In the genomic region with DNA sequence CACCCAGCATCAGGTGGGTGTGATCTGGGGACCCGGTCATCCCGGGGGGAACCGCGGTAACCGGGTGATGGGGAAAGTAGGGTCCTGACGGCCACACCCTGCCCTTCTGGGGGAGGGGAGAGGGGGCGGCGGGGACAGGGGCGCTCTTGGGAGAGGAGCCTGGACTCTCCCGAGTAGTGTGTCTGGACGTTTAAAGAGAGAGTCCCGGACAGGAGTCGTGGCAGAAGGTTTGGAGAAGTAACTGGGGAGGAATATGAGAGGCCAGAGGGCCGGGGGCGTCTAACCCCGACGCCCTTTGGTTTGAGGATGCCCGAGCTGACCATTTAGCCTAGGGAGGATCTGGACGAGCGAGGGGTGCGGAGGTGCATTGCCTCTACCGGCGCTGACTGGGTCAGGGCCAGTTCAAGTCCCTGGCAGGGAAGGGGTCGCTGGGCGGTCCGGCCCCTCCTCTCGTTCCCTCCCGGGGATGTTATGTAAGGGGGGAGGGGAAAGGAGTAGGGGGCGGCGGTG, we compare ENCODE assay signal across 8 mouse cellular contexts. TPM values are rescaled to one million over a fixed set of nuclear protein-coding genes. Genes with fewer than 3 reads are reported as not detected.
A peak's percentile ranks its signal among the peaks of the same experiment; 100 is the strongest.
DNase-seq lines count a peak whose midpoint lies in the region; ATAC-seq and TF ChIP-seq lines count a peak whose summit lies in the region.

No protein-coding gene starts in this region.

- TF ChIP-seq POLR2A in bone marrow macrophage, adult 2 months (IDR thresholded peaks at IDR 0.05; ENCODE audit: borderline replicate concordance, low read depth, low read length): no peak

- peak overlapping the region; percentile 67 for H3K4me2 ChIP-seq in hindbrain, embryonic 11.5 days (replicated peaks; ENCODE audit: low read depth, low read length)
- peak overlapping the region; percentile 98 for H3K4me2 ChIP-seq in midbrain, embryonic 13.5 days (replicated peaks)

- ATAC-seq in hindbrain, embryonic 11.5 days (ENCODE audit: low FRiP score): peak; percentile 62
- ATAC-seq in midbrain, embryonic 13.5 days: peak; percentile 59
- ATAC-seq in cerebellum, adult (ENCODE audit: insufficient number of reproducible peaks, low FRiP score, low TSS enrichment): no peak
- ATAC-seq in monocyte, adult 5-6 weeks (replicated peaks; ENCODE audit: insufficient number of reproducible peaks, low FRiP score, low TSS enrichment, poor library complexity, severe bottlenecking): no peak

- peak overlapping the region; percentile 97 for H3K27ac ChIP-seq in layer of hippocampus, adult 2 months
- H3K27ac ChIP-seq in bone marrow macrophage, adult 2 months (ENCODE audit: insufficient read depth, low read depth, low read length): peak overlapping the region; percentile 72
- H3K27ac ChIP-seq in hindbrain, embryonic 11.5 days (ENCODE audit: low read depth, low read length): peak overlapping the region; percentile 43
- peak overlapping the region; percentile 69 for H3K27ac ChIP-seq in midbrain, embryonic 13.5 days

- peak overlapping the region; percentile 67 for H3K9ac ChIP-seq in hindbrain, embryonic 11.5 days (ENCODE audit: low read depth, low read length)
- H3K9ac ChIP-seq in midbrain, embryonic 13.5 days (replicated peaks): peak overlapping the region; percentile 81

- H3K9me3 ChIP-seq in hindbrain, embryonic 11.5 days (ENCODE audit: control insufficient read depth, low read length): no peaks in the 10 kb centered on the region
- H3K9me3 ChIP-seq in midbrain, embryonic 13.5 days: no peaks in the 10 kb centered on the region

- no peaks in the 10 kb centered on the region for H3K36me3 ChIP-seq in hindbrain, embryonic 11.5 days (ENCODE audit: control insufficient read depth, insufficient read depth, low read length)
- peaks cover 19% of the 10 kb centered on the region for H3K36me3 ChIP-seq in midbrain, embryonic 13.5 days

- H3K4me3 ChIP-seq in layer of hippocampus, adult 2 months: peak overlapping the region; percentile 81
- H3K4me3 ChIP-seq in bone marrow macrophage, adult 2 months (ENCODE audit: insufficient read depth, low read length): peak overlapping the region; percentile 91
- peak overlapping the region; percentile 68 for H3K4me3 ChIP-seq in hindbrain, embryonic 11.5 days (ENCODE audit: low read depth, low read length)
- peak overlapping the region; percentile 85 for H3K4me3 ChIP-seq in midbrain, embryonic 13.5 days (replicated peaks)

- H3K4me1 ChIP-seq in bone marrow macrophage, adult 2 months (ENCODE audit: control insufficient read depth, insufficient read depth, low read length): peaks cover 43% of the 10 kb centered on the region
- peaks cover 10% of the 10 kb centered on the region for H3K4me1 ChIP-seq in hindbrain, embryonic 11.5 days (replicated peaks; ENCODE audit: control insufficient read depth, insufficient read depth, low read length)
- peaks cover 36% of the 10 kb centered on the region for H3K4me1 ChIP-seq in midbrain, embryonic 13.5 days (replicated peaks)

- TF ChIP-seq CTCF in layer of hippocampus, adult 2 months (conservative IDR thresholded peaks at IDR 0.05): no peak
- no peak for TF ChIP-seq CTCF in bone marrow macrophage, adult 2 months (IDR thresholded peaks at IDR 0.05; ENCODE audit: low read depth, low read length)

- H3K27me3 ChIP-seq in hindbrain, embryonic 11.5 days (ENCODE audit: control insufficient read depth, insufficient read depth, low read length): no peaks in the 10 kb centered on the region
- no peaks in the 10 kb centered on the region; the same call in 1 of the 2 replicates for H3K27me3 ChIP-seq in midbrain, embryonic 13.5 days

- DNase-seq in layer of hippocampus, adult 2 months (ENCODE audit: low spot score in 2 of 2): no peak
- no peak for DNase-seq in layer of hippocampus, adult 11-12 months (ENCODE audit: low spot score)
- DNase-seq in hindbrain, embryonic 11.5 days (ENCODE audit: low spot score): no peak
- no peak for DNase-seq in frontal cortex, postnatal 14 days (ENCODE audit: low spot score in 2 of 2)

- WGBS in hindbrain, embryonic 11.5 days: under 1% methylated on average over 29 of the region's 30 CpGs
- under 1% methylated on average over 27 of the region's 30 CpGs for WGBS in midbrain, embryonic 13.5 days

RNA-seq across cellular contexts. Expression of a gene that starts 0.3 kb away (rescaled TPM):
- under 1 TPM in 1 of 2 experiments, not detected in 1; 0.56 TPM for total RNA-seq in layer of hippocampus, adult 2 months (2021)
- 3.6 and 4.3 TPM in 2 replicates for polyA plus RNA-seq in bone marrow macrophage, adult 2 months (2012; ENCODE audit: insufficient read depth, insufficient read length, missing spikeins)
- polyA plus RNA-seq in hindbrain, embryonic 11.5 days (2014; fragmentation: Nextera tagmentation; extraction: Ambion mirVana): 9.1 and 9.9 TPM in 2 replicates
- polyA plus RNA-seq in midbrain, embryonic 13.5 days (2015; fragmentation: Nextera tagmentation; extraction: Ambion mirVana): 2.0 and 2.5 TPM in 2 replicates
- 1.0 to 8.1 TPM (median 1.3 TPM) in 3 replicates for total RNA-seq in monocyte, adult 5-6 weeks (2017)

RNA-seq across cellular contexts. Expression of a gene that starts 7.3 kb away (rescaled TPM):
- 10 to 100 TPM; 23.4 to 23.7 TPM for total RNA-seq in layer of hippocampus, adult 2 months (2021)
- polyA plus RNA-seq in bone marrow macrophage, adult 2 months (2012; ENCODE audit: insufficient read depth, insufficient read length, missing spikeins): 41.1 and 46.6 TPM in 2 replicates
- 3.1 and 4.1 TPM in 2 replicates for polyA plus RNA-seq in hindbrain, embryonic 11.5 days (2014; fragmentation: Nextera tagmentation; extraction: Ambion mirVana)
- polyA plus RNA-seq in midbrain, embryonic 13.5 days (2015; fragmentation: Nextera tagmentation; extraction: Ambion mirVana): 6.8 and 8.1 TPM in 2 replicates
- 15.9 to 17.9 TPM (median 16.5 TPM) in 3 replicates for total RNA-seq in monocyte, adult 5-6 weeks (2017)

RNA-seq across cellular contexts. Expression of a gene that starts 22.4 kb away (rescaled TPM):
- under 1 TPM; 0.38 to 0.52 TPM for total RNA-seq in layer of hippocampus, adult 2 months (2021)
- polyA plus RNA-seq in bone marrow macrophage, adult 2 months (2012; ENCODE audit: insufficient read depth, insufficient read length, missing spikeins): not detected in 2 replicates
- 0.36 TPM in 1 of 2 replicates, not detected in the other for polyA plus RNA-seq in hindbrain, embryonic 11.5 days (2014; fragmentation: Nextera tagmentation; extraction: Ambion mirVana)
- polyA plus RNA-seq in midbrain, embryonic 13.5 days (2015; fragmentation: Nextera tagmentation; extraction: Ambion mirVana): 0.07 TPM in 1 of 2 replicates, not detected in the other
- 0.19 TPM in 1 of 3 replicates, not detected in the others for total RNA-seq in monocyte, adult 5-6 weeks (2017)

RNA-seq across cellular contexts. Expression of a gene that starts 24.8 kb away (rescaled TPM):
- total RNA-seq in layer of hippocampus, adult 2 months (2021): 100 to 1,000 TPM; 131 to 139 TPM
- 51.0 and 65.7 TPM in 2 replicates for polyA plus RNA-seq in bone marrow macrophage, adult 2 months (2012; ENCODE audit: insufficient read depth, insufficient read length, missing spikeins)
- 86.6 and 89.6 TPM in 2 replicates for polyA plus RNA-seq in hindbrain, embryonic 11.5 days (2014; fragmentation: Nextera tagmentation; extraction: Ambion mirVana)
- 58.2 and 61.8 TPM in 2 replicates for polyA plus RNA-seq in midbrain, embryonic 13.5 days (2015; fragmentation: Nextera tagmentation; extraction: Ambion mirVana)
- total RNA-seq in monocyte, adult 5-6 weeks (2017): 65.5 to 114 TPM (median 72.0 TPM) in 3 replicates

RNA-seq across cellular contexts. Expression of a gene that starts 39.3 kb away (rescaled TPM):
- 10 to 100 TPM; 14.0 to 15.6 TPM for total RNA-seq in layer of hippocampus, adult 2 months (2021)
- 8.6 and 9.9 TPM in 2 replicates for polyA plus RNA-seq in bone marrow macrophage, adult 2 months (2012; ENCODE audit: insufficient read depth, insufficient read length, missing spikeins)
- 90.5 and 91.3 TPM in 2 replicates for polyA plus RNA-seq in hindbrain, embryonic 11.5 days (2014; fragmentation: Nextera tagmentation; extraction: Ambion mirVana)
- 27.5 and 31.5 TPM in 2 replicates for polyA plus RNA-seq in midbrain, embryonic 13.5 days (2015; fragmentation: Nextera tagmentation; extraction: Ambion mirVana)
- not detected in 3 replicates for total RNA-seq in monocyte, adult 5-6 weeks (2017)

Comparison
In these comparisons a context has a peak if more than half of its experiments do, and no peak if none do; other contexts are left out.
1. H3K27ac ChIP-seq: peak in every context shown above with its lines; median percentile 97 in layer of hippocampus, adult 2 months; 72 in bone marrow macrophage, adult 2 months; 69 in midbrain, embryonic 13.5 days; 43 in hindbrain, embryonic 11.5 days.
2. ATAC-seq: peak in hindbrain, embryonic 11.5 days (single experiment) and midbrain, embryonic 13.5 days (single experiment); none in cerebellum, adult (single experiment) and monocyte, adult 5-6 weeks (single experiment).
3. Peak in every context shown above with its lines, with median percentiles within 50 percentile points of each other: H3K4me3 ChIP-seq.